Mouse (Mus musculus): ENCODE results near the gene Trmt44.

GRCm38 (mm10) chr5:35556393-35556792, 18.5 kb downstream of the Trmt44 start:
- TF ChIP-seq CTCF (IDR thresholded peaks at IDR 0.05; ENCODE audit: control insufficient read depth, insufficient read depth, low read length) (no peak), POLR2A (IDR thresholded peaks at IDR 0.05; ENCODE audit: borderline replicate concordance, control insufficient read depth, low read depth, low read length) (no peak)
